Mouse (Mus musculus) cerebellum, adult 2 months (tissue): ENCODE measurements around the gene Plpp2.

ENCODE experiments used
- CTCF ChIP-seq: fragments of 200-500 bp; IDR thresholded peaks from 2 replicates; pipeline ENCODE4 v1.5.1; 2011; ENCODE audit warnings: low read depth, mild to moderate bottlenecking, control low read depth, low read length, moderate library complexity, borderline replicate concordance; ENCODE audit not compliant: insufficient read depth
- POLR2A ChIP-seq: fragments of 200-500 bp; IDR thresholded peaks from 2 replicates; pipeline ENCODE4 v1.6.1; 2011; ENCODE audit warnings: low read length, control low read depth, borderline replicate concordance; ENCODE audit not compliant: insufficient read depth

GRCm38 (mm10) chr10:79495886-79496285 is 37.7 kb downstream of the Plpp2 start:
- TF ChIP-seq CTCF (no peak), POLR2A (no peak)
